Mouse (Mus musculus) E14TG2a.4 (cell line): ENCODE results near the gene Gm1043.

Source experiments
- CTCF ChIP-seq: conservative IDR thresholded peaks from 2 replicates; pipeline ENCODE4 v1.5.1; 2014; ENCODE audit warnings: low read length
- NANOG ChIP-seq: IDR thresholded peaks from 2 replicates; pipeline ENCODE4 v1.6.1; 2014; ENCODE audit warnings: borderline replicate concordance, low read length, mixed read lengths
- POU5F1 ChIP-seq: IDR thresholded peaks from 2 replicates; pipeline ENCODE4 v1.6.1; 2014; ENCODE audit warnings: low read length, borderline replicate concordance

GRCm38 (mm10) chr5:37158408-37158807, 73.2 kb downstream of the Gm1043 start:
- TF ChIP-seq CTCF = no peak
- no peak for TF ChIP-seq NANOG
- no peak for TF ChIP-seq POU5F1
